Mouse (Mus musculus) spleen, adult 2 months (tissue): Measurements from ENCODE around the gene Gm17387. TPM values are rescaled to one million over a fixed set of nuclear protein-coding genes. Genes with fewer than 3 reads are reported as not detected.

ENCODE experiments used
- DNase-seq, 2 experiments: peaks; one replicate each; pipeline versions ENCODE4 v3.0.0 to v3.0.0-alpha.2; 2012 to 2021; ENCODE audit warnings: low spot score in 2 of 2, low read depth in 1 of 2
- H3K27ac ChIP-seq: fragments of 200-500 bp; 2 replicates; pipeline ENCODE4 v1.5.1; 2012; ENCODE audit warnings: low read length, inconsistent platforms; ENCODE audit not compliant: insufficient read depth
- H3K27me3 ChIP-seq: fragments of 200-500 bp; 2 replicates; pipeline ENCODE4 v1.6.1; 2012; ENCODE audit warnings: mild to moderate bottlenecking, moderate library complexity, low read length, inconsistent platforms; ENCODE audit not compliant: control insufficient read depth, insufficient read depth
- H3K36me3 ChIP-seq: fragments of 200-500 bp; 2 replicates; pipeline ENCODE4 v1.6.1; 2012; ENCODE audit warnings: mild to moderate bottlenecking, low read length, inconsistent platforms; ENCODE audit not compliant: control insufficient read depth, insufficient read depth
- H3K4me1 ChIP-seq: fragments of 200-500 bp; 2 replicates; pipeline ENCODE4 v1.6.1; 2011; ENCODE audit warnings: inconsistent platforms; ENCODE audit not compliant: control insufficient read depth, insufficient read depth, insufficient read length
- H3K4me3 ChIP-seq: fragments of 200-500 bp; 2 replicates; pipeline ENCODE4 v1.5.1; 2011; ENCODE audit warnings: mild to moderate bottlenecking, inconsistent platforms; ENCODE audit not compliant: insufficient read depth, insufficient read length; ENCODE audit errors: extremely low read depth
- CTCF ChIP-seq: fragments of 200-500 bp; IDR thresholded peaks from 2 replicates; pipeline ENCODE4 v1.5.1; 2011; ENCODE audit warnings: mild to moderate bottlenecking, inconsistent platforms; ENCODE audit not compliant: insufficient read depth, insufficient read length, insufficient replicate concordance; ENCODE audit errors: extremely low read depth
- POLR2A ChIP-seq: fragments of 200-500 bp; IDR thresholded peaks from 2 replicates; pipeline ENCODE4 v1.6.1; 2011; ENCODE audit warnings: low read depth, low read length, inconsistent platforms
- WGBS: fragments of 180-500 bp; shearing (Covaris S2); methylation state at CpG from one replicate; pipeline ENCODE4 v1.1.7; 2018; 5-methylcytosine and 5-hydroxymethylcytosine counted together
- polyA plus RNA-seq: library from polyadenylated mRNA; depleted of rRNA; stranded (reverse); fragments of >200 nt; gene quantifications from 2 replicates; pipeline ENCODE4 v1.2.3, GENCODE M21; 2012

Gm17387 gene
- polyA plus RNA-seq, 1 experiment: not detected

GRCm38 (mm10) chr7:140990622-140991021 is 38.3 kb upstream of the Gm17387 start:
- peaks cover 4% of the 10 kb centered on the region; the same call in 1 of the 2 replicates for H3K4me1 ChIP-seq
- no peaks in the 10 kb centered on the region for H3K36me3 ChIP-seq
- H3K4me3 ChIP-seq: no peak overlapping the region
- no peak overlapping the region for H3K27ac ChIP-seq
- TF ChIP-seq POLR2A: no peak
- DNase-seq: no peak
- 26% methylated on average over 5 of the region's 5 CpGs for WGBS
- H3K27me3 ChIP-seq: no peaks in the 10 kb centered on the region

DNA sequence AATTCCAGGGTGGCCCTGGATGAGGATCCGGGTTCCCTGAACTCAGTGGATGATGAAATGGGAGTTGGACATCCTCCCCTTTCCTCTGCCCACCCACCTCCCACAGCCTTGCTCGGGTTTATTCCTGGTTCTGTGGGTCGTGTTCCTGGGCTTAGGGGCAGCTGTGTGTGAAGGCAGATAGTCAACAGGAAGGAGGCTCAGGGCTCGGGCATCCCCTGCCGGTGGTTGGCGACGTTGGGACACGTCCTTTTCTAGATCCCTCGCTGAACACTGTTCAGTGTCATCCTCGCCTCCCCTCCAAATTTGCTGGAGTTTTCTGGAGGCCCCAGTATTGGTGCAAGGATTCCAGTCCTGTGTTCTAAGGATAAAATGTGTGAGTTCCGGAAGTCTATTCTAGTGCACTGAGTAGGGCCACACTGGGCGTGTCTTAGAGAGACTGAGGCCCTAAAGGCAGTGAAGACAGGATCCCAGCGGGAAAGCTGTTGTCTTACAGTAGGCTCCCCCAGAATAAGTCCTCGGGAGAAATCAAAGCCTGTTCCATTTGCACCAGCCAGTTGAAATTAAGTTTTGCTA is 37.7 kb upstream of the Gm17387 start:
- Histone ChIP-seq H3K27me3 (no peaks in the 10 kb centered on the region), H3K4me3 (no peak overlapping the region), H3K36me3 (no peaks in the 10 kb centered on the region), H3K27ac (no peak overlapping the region), H3K4me1 (peaks cover 4% of the 10 kb centered on the region; the same call in 1 of the 2 replicates)
- DNase-seq: no peak
- 38% methylated on average over 14 of the region's 14 CpGs for WGBS
- TF ChIP-seq CTCF (no peak), POLR2A (no peak)

DNA sequence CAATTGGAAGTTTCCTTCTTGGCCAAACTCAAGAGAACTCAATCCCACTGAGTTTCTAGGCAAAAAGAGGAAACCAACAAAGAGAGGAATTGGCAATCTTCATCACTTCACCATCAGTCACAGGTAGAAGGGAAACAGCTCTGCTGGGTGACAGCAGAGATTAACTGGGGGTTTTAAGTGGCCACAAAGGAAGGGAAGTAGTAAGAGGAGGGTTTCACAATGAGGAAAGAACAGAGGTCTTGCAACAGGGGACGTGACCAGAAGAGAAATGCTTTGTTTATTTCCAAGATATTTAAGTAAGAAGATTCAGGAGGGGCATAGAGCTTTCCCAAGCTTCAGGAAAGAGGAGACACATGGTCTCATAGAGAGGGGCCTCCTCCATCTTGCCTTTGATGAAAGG is 31.1 kb upstream of the Gm17387 start:
- H3K36me3 ChIP-seq: no peaks in the 10 kb centered on the region
- no peaks in the 10 kb centered on the region for H3K27me3 ChIP-seq
- no peaks in the 10 kb centered on the region for H3K4me1 ChIP-seq
- TF ChIP-seq POLR2A (no peak), CTCF (no peak)
- H3K27ac ChIP-seq: no peak overlapping the region
- no peak for DNase-seq
- H3K4me3 ChIP-seq: no peak overlapping the region
- 31% methylated on average over 1 of the region's 1 CpGs for WGBS

DNA sequence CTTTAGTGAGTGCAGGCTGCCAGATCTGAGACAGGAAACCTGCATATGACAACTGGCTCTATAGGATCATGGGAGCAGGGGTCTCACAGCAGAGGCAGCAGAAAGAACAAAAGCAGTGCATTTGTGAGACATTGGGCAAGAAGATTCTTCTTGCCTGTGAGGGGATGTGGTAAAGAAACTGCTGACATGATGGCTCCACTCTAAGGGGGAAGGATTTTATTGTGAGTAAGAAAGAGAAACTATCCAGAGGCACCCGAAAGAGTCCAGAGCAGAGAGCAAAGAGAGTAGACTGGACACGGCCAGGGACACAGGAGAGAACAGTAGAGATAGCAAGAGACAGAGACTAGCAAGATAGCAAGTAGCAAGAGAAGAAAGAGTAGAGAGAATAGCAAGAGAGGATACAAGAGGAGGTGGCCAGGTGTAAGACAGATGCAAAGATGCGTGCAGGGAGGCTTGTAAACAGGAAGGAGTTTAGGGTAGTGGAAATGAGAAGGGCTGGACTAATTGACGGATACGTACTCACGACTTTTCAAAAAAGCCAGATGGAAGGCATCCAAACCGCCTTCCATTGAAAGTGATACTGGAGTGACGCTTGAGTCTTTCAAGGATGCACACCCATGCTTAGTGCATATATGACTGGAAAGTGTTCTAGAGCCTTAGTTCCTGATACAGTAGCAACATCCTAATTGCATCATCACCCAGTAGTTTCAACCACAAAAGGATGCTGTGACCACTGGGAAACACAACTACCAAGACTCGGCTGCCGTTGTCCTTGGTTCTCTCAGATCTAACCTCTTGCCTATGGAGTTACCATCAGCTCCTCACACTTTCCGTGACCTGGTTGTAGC is 29.9 kb upstream of the Gm17387 start:
- 32% methylated on average over 11 of the region's 11 CpGs for WGBS
- H3K27ac ChIP-seq: peak overlapping the region; percentile 30

DNA sequence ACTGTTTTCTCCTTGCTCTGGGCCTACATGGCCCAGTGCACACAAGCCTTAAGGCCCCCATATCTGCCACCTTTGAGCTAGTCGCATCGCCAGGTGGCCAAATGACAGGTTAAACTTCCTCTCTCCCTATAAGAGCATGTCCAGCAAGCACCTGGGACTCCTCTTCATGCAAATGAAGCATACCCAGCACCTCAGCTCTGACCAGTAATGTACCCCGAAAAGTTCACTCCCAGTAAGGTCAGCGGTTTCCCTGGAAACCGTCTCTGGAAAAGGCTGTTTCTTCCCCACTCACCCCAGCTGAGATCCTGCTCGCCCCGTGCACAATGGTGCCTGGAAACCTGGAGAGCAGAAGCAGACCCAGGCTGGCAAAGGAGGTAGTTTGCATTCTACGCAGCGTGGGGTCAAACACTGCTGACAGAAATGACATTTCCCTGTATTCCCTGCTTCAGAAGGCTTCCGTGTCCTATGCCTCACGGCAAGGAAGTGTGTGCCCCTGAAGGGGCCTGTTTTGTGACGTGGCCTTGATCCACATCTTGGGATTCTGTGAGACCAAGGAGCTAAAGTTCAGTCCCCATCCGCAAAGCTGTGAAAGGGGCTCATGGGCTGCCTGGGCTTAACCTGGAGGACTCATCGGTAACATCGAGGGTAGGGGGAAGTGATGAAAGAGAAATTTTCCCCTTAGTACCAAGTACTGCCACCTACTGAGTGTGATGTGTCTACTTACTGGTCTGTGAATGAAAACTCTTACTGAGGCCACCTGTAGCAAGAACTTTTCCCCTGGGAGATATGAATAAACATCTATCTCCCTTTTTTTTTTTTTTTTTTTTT is 27.8 kb upstream of the Gm17387 start:
- no peak overlapping the region for H3K4me3 ChIP-seq
- H3K36me3 ChIP-seq: no peaks in the 10 kb centered on the region
- DNase-seq: no peak
- WGBS: 80% methylated on average over 15 of the region's 15 CpGs
- no peaks in the 10 kb centered on the region for H3K27me3 ChIP-seq
- no peaks in the 10 kb centered on the region for H3K4me1 ChIP-seq
- H3K27ac ChIP-seq: no peak overlapping the region
- TF ChIP-seq CTCF: no peak
- TF ChIP-seq POLR2A: no peak

More for the DNA sequence above, 29.9 kb upstream of the Gm17387 start:
- no peaks in the 10 kb centered on the region for H3K4me1 ChIP-seq
- DNase-seq: no peak
- H3K36me3 ChIP-seq: no peaks in the 10 kb centered on the region
- TF ChIP-seq POLR2A (no peak), CTCF (no peak)
- H3K4me3 ChIP-seq: no peak overlapping the region
- no peaks in the 10 kb centered on the region for H3K27me3 ChIP-seq

GRCm38 (mm10) chr7:141003248-141004010 is 25.5 kb upstream of the Gm17387 start:
- no peak overlapping the region for H3K27ac ChIP-seq
- WGBS: 90% methylated on average over 5 of the region's 5 CpGs
- no peak overlapping the region for H3K4me3 ChIP-seq
- no peak for DNase-seq
- H3K4me1 ChIP-seq: no peaks in the 10 kb centered on the region; the same call in 1 of the 2 replicates
- TF ChIP-seq CTCF: no peak
- no peak for TF ChIP-seq POLR2A
- no peaks in the 10 kb centered on the region for H3K36me3 ChIP-seq
- no peaks in the 10 kb centered on the region for H3K27me3 ChIP-seq
